Mouse (Mus musculus) kidney, adult 2 months (tissue): ENCODE measurements around the gene Sorbs1. TPM values are rescaled to one million over a fixed set of nuclear protein-coding genes. Genes with fewer than 3 reads are reported as not detected.
A peak's percentile ranks its signal among the peaks of the same experiment; 100 is the strongest.

Experiments used
- DNase-seq: peaks from one replicate; pipeline ENCODE4 v3.0.0; 2021
- H3K27ac ChIP-seq: fragments of 200-500 bp; 2 replicates; pipeline ENCODE4 v1.5.1; 2012; ENCODE audit warnings: low read depth, low read length, control low read depth, inconsistent platforms; ENCODE audit not compliant: insufficient read depth
- H3K27me3 ChIP-seq: fragments of 200-500 bp; replicated peaks from 2 replicates; pipeline ENCODE4 v1.6.1; 2012; ENCODE audit warnings: mild to moderate bottlenecking, moderate library complexity, low read length, inconsistent platforms; ENCODE audit not compliant: control insufficient read depth, insufficient read depth
- H3K36me3 ChIP-seq: fragments of 200-500 bp; 2 replicates; pipeline ENCODE4 v1.6.1; 2012; ENCODE audit warnings: mild to moderate bottlenecking, moderate library complexity, low read length, inconsistent platforms; ENCODE audit not compliant: control insufficient read depth, insufficient read depth
- H3K4me1 ChIP-seq: fragments of 200-500 bp; 2 replicates; pipeline ENCODE4 v1.6.1; 2011; ENCODE audit warnings: low read length; ENCODE audit not compliant: control insufficient read depth, insufficient read depth
- H3K4me3 ChIP-seq: fragments of 200-500 bp; 2 replicates; pipeline ENCODE4 v1.5.1; 2011; ENCODE audit warnings: mild to moderate bottlenecking, low read depth, low read length, control low read depth; ENCODE audit not compliant: insufficient read depth
- CTCF ChIP-seq: fragments of 200-500 bp; conservative IDR thresholded peaks from 2 replicates; pipeline ENCODE4 v1.5.1; 2011; ENCODE audit warnings: low read depth, mild to moderate bottlenecking, control low read depth, low read length, moderate library complexity, mixed read lengths; ENCODE audit not compliant: insufficient read depth, insufficient read length
- POLR2A ChIP-seq: fragments of 200-500 bp; IDR thresholded peaks from one replicate; pipeline ENCODE4 v1.6.1; 2011; ENCODE audit warnings: low read depth, low read length, control low read depth
- WGBS: fragments of 180-500 bp; shearing (Covaris S2); methylation state at CpG from one replicate; pipeline ENCODE4 v1.1.7; 2018; 5-methylcytosine and 5-hydroxymethylcytosine counted together
- polyA plus RNA-seq: library from polyadenylated mRNA; depleted of rRNA; stranded (reverse); fragments of >200 nt; gene quantifications from 2 replicates; pipeline ENCODE4 v1.2.3, GENCODE M21; 2012

Sorbs1 gene
- polyA plus RNA-seq, 1 experiment, result 52.5 TPM

GRCm38 (mm10) chr19:40268493-40268892 lies 245.1 kb downstream of the Sorbs1 start:
- WGBS, result 58% methylated on average over 3 of the region's 3 CpGs
- DNase-seq, result no peak
- TF ChIP-seq CTCF, result no peak
- TF ChIP-seq POLR2A, result no peak
- no peak overlapping the region for H3K27ac ChIP-seq
- H3K4me3 ChIP-seq, result no peak overlapping the region
- no peaks in the 10 kb centered on the region for H3K36me3 ChIP-seq
- H3K27me3 ChIP-seq, result no peaks in the 10 kb centered on the region
- H3K4me1 ChIP-seq, result no peaks in the 10 kb centered on the region

- WGBS, result 91% methylated on average over 1 of the region's 1 CpGs
- Histone ChIP-seq H3K27ac (no peak overlapping the region), H3K27me3 (no peaks in the 10 kb centered on the region), H3K36me3 (no peaks in the 10 kb centered on the region), H3K4me1 (no peaks in the 10 kb centered on the region), H3K4me3 (no peak overlapping the region)
- TF ChIP-seq CTCF, result no peak
- no peak for TF ChIP-seq POLR2A
- no peak for DNase-seq
Measured at GRCm38 (mm10) chr19:40267380-40267779, 246.2 kb downstream of the Sorbs1 start.

GRCm38 (mm10) chr19:40259485-40259884 lies 254.1 kb downstream of the Sorbs1 start:
- WGBS, result 98% methylated on average over 1 of the region's 1 CpGs
- Histone ChIP-seq H3K36me3 (no peaks in the 10 kb centered on the region), H3K4me3 (no peak overlapping the region), H3K27me3 (no peaks in the 10 kb centered on the region), H3K27ac (no peak overlapping the region), H3K4me1 (no peaks in the 10 kb centered on the region)
- DNase-seq, result no peak
- TF ChIP-seq POLR2A (no peak), CTCF (no peak)

GRCm38 (mm10) chr19:40257396-40257795 lies 256.2 kb downstream of the Sorbs1 start:
- no peaks in the 10 kb centered on the region for H3K27me3 ChIP-seq
- H3K4me3 ChIP-seq, result no peak overlapping the region
- TF ChIP-seq CTCF (no peak), POLR2A (no peak)
- 54% methylated on average over 4 of the region's 4 CpGs for WGBS
- no peaks in the 10 kb centered on the region for H3K36me3 ChIP-seq
- H3K27ac ChIP-seq, result no peak overlapping the region
- no peaks in the 10 kb centered on the region for H3K4me1 ChIP-seq
- DNase-seq, result no peak

GRCm38 (mm10) chr19:40256376-40257050 lies 257.1 kb downstream of the Sorbs1 start:
- Histone ChIP-seq H3K27me3 (no peaks in the 10 kb centered on the region), H3K4me3 (no peak overlapping the region), H3K27ac (no peak overlapping the region), H3K36me3 (no peaks in the 10 kb centered on the region), H3K4me1 (no peaks in the 10 kb centered on the region)
- no peak for DNase-seq
- TF ChIP-seq POLR2A (no peak), CTCF (no peak)
- WGBS, result 70% methylated on average over 2 of the region's 2 CpGs

GRCm38 (mm10) chr19:40255561-40255960 lies 258.0 kb downstream of the Sorbs1 start:
- H3K27me3 ChIP-seq, result no peaks in the 10 kb centered on the region
- H3K27ac ChIP-seq, result no peak overlapping the region
- no peak overlapping the region for H3K4me3 ChIP-seq
- TF ChIP-seq POLR2A (no peak), CTCF (no peak)
- H3K4me1 ChIP-seq, result no peaks in the 10 kb centered on the region
- 49% methylated on average over 1 of the region's 1 CpGs for WGBS
- no peaks in the 10 kb centered on the region for H3K36me3 ChIP-seq
- no peak for DNase-seq

GRCm38 (mm10) chr19:40254741-40255140 lies 258.8 kb downstream of the Sorbs1 start:
- TF ChIP-seq CTCF (no peak), POLR2A (no peak)
- 86% methylated on average over 3 of the region's 3 CpGs for WGBS
- no peak for DNase-seq
- no peaks in the 10 kb centered on the region for H3K4me1 ChIP-seq
- no peaks in the 10 kb centered on the region for H3K27me3 ChIP-seq
- no peaks in the 10 kb centered on the region for H3K36me3 ChIP-seq
- H3K27ac ChIP-seq, result no peak overlapping the region
- no peak overlapping the region for H3K4me3 ChIP-seq

- Histone ChIP-seq H3K4me1 (no peaks in the 10 kb centered on the region), H3K4me3 (no peak overlapping the region), H3K36me3 (no peaks in the 10 kb centered on the region), H3K27me3 (no peaks in the 10 kb centered on the region), H3K27ac (no peak overlapping the region)
- peak; percentile 16 for DNase-seq
- 39% methylated on average over 13 of the region's 13 CpGs for WGBS
- no peak for TF ChIP-seq CTCF
- no peak for TF ChIP-seq POLR2A
Measured at GRCm38 (mm10) chr19:40253768-40254167, 259.8 kb downstream of the Sorbs1 start.
